Mouse (Mus musculus) splenic B cell, adult 2 months (primary cell): ENCODE measurements around the gene Slitrk1.

Experiments
- DNase-seq: peaks from one replicate; pipeline ENCODE4 v3.0.0-alpha.2; 2011; ENCODE audit warnings: low read depth, low spot score
- H3K27me3 ChIP-seq: 2 replicates; pipeline ENCODE4 v1.6.1; 2012; ENCODE audit warnings: mild to moderate bottlenecking, low read length, moderate library complexity, mixed read lengths; ENCODE audit not compliant: control insufficient read depth, poor library complexity, insufficient read depth, severe bottlenecking
- H3K36me3 ChIP-seq: 2 replicates; pipeline ENCODE4 v1.6.1; 2012; ENCODE audit warnings: mild to moderate bottlenecking, low read length, moderate library complexity, mixed read lengths; ENCODE audit not compliant: control insufficient read depth, poor library complexity, insufficient read depth, severe bottlenecking

Slitrk1 gene

GRCm38 (mm10) chr14:108913714-108914263 lies at the start of gene Slitrk1:
TSS of gene Slitrk1 (minus strand) at chr14:108914158.
- DNase-seq: no peak
- H3K36me3 ChIP-seq: no peaks in the 10 kb centered on the region
- H3K27me3 ChIP-seq: no peaks in the 10 kb centered on the region

DNA sequence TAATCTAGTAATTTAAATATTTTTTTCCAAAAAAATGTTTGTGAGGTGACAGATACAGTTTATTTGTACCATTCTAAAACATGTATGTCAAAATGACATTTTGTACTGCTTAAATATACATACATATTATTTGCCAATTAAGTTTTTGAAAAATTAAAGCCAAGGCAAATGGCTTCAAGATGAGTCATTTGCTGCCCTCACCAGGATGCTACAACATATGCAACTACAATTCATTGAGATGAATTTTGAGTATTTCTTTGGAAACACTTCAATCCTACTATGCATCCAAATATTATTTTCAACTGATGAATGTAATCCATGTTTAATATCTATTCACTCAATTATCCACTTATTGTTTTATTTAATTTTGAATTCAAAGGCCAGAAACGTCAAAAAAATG lies 21.8 kb upstream of the Slitrk1 start:
- DNase-seq: no peak
- no peaks in the 10 kb centered on the region for H3K27me3 ChIP-seq
- H3K36me3 ChIP-seq: no peaks in the 10 kb centered on the region

DNA sequence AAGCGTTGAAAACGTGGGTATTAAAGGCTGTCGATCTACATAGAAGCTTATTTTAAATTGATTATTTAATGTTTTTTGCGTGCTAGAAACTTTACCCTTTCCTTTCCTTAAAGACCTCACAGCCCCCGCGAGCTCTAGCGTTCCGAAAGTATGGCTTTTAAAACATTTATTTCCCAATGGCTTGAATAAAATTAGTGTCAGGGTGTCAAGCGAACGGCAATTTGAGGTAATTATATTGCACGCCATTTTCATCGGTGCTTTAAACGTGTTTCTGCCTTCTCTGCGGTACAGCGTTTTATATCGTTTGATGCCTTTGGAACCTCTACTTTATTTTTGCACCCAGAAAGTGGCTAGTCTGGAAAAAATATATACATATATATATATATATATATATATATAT lies 378 bp upstream of the Slitrk1 start:
- Histone ChIP-seq H3K36me3 (no peaks in the 10 kb centered on the region), H3K27me3 (no peaks in the 10 kb centered on the region)
- no peak for DNase-seq

DNA sequence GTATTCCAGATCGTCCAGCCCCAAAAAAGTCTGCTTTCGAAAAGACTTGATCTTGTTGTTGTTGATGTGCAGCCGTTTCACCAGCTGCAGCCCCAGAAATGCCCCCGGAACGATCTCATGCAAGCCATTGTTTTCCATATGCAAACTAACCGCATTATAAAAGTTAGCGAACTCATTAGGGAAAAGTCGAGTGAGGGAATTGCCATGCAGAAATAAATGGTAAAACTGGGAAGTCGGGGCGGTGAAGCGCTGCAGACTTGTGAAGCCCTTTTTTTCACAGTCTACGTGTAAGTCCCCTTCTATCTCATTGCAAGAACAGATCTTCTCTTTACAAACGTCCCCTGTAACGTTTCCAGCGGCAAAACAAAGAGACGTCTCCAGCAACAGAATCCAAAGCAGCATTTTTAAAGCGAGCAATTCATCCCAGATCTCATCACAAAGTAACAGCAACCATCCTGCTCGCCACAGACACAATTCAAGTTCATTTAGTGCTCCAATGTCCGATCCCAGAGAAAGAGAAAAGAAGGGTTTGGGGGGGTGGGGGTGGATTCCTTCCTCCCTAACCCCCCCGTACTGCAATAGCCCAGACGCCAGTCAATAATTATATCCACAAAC lies 975 bp downstream of the Slitrk1 start:
- no peaks in the 10 kb centered on the region for H3K27me3 ChIP-seq
- no peaks in the 10 kb centered on the region for H3K36me3 ChIP-seq
- no peak for DNase-seq

DNA sequence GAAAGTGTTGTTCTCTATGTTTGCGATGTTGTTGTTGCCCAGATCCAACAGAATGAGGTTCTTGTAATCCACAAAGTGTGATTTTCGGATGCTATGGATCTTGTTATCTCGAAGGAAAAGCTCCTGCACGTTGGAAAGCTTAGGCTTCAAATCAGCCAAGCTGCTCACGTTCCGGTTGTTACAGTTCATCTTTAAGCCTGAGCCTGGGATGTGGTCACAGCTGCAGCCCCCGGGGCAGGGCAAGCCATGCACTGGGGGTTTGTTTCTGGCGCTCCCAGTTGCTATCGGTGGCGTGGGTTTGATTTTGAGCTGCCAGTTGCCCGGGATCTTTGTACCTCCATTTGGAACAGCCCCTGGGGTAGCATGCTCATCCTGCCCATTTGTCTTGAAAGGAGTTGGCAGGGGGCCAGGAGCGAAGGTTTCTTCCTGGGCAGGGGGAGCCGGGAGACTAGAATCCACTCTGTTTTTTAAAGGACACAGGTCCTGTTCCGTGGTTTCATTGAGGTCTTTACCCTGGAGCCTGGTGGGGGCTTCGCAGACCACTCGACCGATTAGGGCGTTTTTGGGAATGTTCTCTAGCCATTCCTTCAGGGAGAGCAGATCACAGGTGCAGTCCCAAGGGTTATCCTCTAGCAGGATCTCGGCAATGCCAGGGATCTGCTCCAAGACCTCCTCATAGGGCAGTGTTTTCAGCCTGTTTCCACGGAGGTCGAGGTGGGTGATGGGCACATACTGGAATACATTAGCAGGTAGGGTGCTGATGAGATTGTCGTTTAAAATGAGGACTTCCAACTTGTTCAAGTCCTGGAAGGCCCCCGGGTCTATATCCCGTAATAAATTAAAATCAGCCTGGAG lies 1.7 kb downstream of the Slitrk1 start:
- H3K27me3 ChIP-seq: no peaks in the 10 kb centered on the region
- DNase-seq: no peak
- H3K36me3 ChIP-seq: no peaks in the 10 kb centered on the region

GRCm38 (mm10) chr14:108911138-108911841 lies 2.7 kb downstream of the Slitrk1 start:
- DNase-seq: no peak
- H3K27me3 ChIP-seq: no peaks in the 10 kb centered on the region

GRCm38 (mm10) chr14:108910449-108911137 lies 3.4 kb downstream of the Slitrk1 start:
- no peaks in the 10 kb centered on the region for H3K27me3 ChIP-seq
- H3K36me3 ChIP-seq: no peaks in the 10 kb centered on the region
- DNase-seq: no peak

More at GRCm38 (mm10) chr14:108911138-108911841, 2.7 kb downstream of the Slitrk1 start:
- H3K36me3 ChIP-seq: no peaks in the 10 kb centered on the region

- Histone ChIP-seq H3K36me3 (no peaks in the 10 kb centered on the region), H3K27me3 (no peaks in the 10 kb centered on the region)
- DNase-seq: no peak
Measured at GRCm38 (mm10) chr14:108909336-108909953, 4.5 kb downstream of the Slitrk1 start.

DNA sequence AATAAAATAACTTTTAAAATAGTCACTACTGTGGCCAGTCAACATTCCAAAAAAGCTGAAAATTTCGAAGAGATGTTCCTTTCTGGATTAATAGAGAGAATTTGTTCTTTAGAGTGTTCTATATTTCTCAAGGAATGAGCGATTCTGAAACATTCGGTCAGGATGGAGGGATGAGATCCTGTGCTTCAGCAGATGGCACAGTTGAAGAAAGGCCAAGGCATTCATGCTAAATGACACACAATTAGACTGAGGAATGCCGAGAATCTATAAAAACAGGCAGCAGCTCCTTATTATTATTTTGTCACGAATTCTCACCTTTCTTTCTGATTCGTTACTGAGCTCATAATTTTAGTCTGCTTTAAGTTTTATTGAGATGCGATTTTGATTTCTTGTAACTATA lies 15.4 kb downstream of the Slitrk1 start:
- no peaks in the 10 kb centered on the region for H3K36me3 ChIP-seq
- no peaks in the 10 kb centered on the region for H3K27me3 ChIP-seq
- no peak for DNase-seq

GRCm38 (mm10) chr14:108895456-108895855 lies 18.5 kb downstream of the Slitrk1 start:
- DNase-seq: no peak
- no peaks in the 10 kb centered on the region for H3K27me3 ChIP-seq
- no peaks in the 10 kb centered on the region for H3K36me3 ChIP-seq

GRCm38 (mm10) chr14:108867816-108868215 lies 46.1 kb downstream of the Slitrk1 start:
- Histone ChIP-seq H3K27me3 (no peaks in the 10 kb centered on the region), H3K36me3 (no peaks in the 10 kb centered on the region)
- DNase-seq: no peak

GRCm38 (mm10) chr14:108864631-108865030 lies 49.3 kb downstream of the Slitrk1 start:
- H3K36me3 ChIP-seq: no peaks in the 10 kb centered on the region
- DNase-seq: no peak
- no peaks in the 10 kb centered on the region for H3K27me3 ChIP-seq

DNA sequence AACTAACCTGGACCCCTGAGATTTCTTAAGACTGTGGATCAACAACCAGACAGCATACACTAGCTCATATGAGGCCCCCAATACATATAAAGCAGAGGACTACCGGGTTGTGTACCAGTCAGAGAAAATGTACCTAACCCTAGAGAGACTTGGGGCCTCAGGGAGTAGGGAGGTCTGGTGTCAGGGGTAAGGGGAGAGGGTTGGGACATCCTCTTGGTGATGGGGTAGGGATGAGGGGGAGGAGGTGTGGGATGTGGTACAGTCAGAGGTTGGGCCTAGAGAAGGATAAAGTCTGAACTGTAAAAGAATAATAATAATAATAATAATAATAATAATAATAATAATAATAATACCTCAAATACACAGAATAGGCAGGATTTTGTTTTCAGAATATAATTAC lies 54.6 kb downstream of the Slitrk1 start:
- DNase-seq: no peak
- no peaks in the 10 kb centered on the region for H3K27me3 ChIP-seq
- H3K36me3 ChIP-seq: no peaks in the 10 kb centered on the region
